In the genomic region with DNA sequence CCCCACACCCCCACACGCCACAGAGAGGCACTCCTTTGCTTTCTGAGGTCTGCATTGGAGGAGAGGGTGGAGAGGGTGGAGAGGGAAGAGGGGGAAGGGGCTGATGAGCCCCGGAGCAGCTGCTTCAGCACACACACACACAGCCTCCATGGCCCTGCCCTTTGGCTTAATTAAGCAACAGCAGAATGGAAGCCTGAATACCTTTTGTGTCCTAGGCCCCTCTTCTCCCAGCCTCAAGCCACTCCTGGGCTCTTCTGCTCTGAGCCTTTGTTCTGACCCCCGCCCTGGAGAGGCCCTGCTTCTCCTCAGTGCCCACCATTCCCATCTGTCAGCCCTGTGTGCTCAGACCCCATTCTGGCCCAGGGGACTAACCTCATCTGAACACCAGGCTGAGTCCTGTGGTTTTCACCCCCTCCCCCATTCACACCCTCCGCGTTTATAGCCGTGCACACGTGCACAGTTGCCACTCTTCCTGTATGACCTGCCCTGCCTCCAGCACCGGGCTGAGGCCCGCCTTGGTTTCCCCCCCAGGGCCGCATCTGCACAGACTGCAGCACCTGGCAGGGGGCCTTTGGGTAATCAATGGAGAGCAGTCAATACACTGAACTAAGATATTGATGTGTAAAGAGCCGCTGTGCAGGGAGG, we compare ENCODE assay signal across 10 mouse cellular contexts.
DNase-seq lines count a peak whose midpoint lies in the region; ATAC-seq lines count a peak whose summit lies in the region.
"Had no signal": no experiment of that assay in that cellular context is flagged by ENCODE, and none has a peak within 500 bp of the region (broad histone marks: within the 10 kb centered on the region; RNA-seq: fewer than 3 reads in every experiment).

No protein-coding gene starts in this region.

- H3K4me1 ChIP-seq in liver, embryonic 11.5 days (replicated peaks; ENCODE audit: control insufficient read depth, insufficient read depth, low read length): peaks cover 4% of the 10 kb centered on the region; the same call in 1 of the 2 replicates
- H3K4me1 ChIP-seq in forebrain, embryonic 15.5 days: peaks cover 76% of the 10 kb centered on the region

- H3K4me3 ChIP-seq in liver, embryonic 11.5 days (ENCODE audit: low read depth, low read length): no peak overlapping the region
- no peak overlapping the region for H3K4me3 ChIP-seq in forebrain, embryonic 15.5 days

- H3K27me3 ChIP-seq in liver, embryonic 11.5 days (replicated peaks; ENCODE audit: control insufficient read depth, insufficient read depth, low read length): 0 out of 2 replicates have a peak, but pooled peaks cover 8% of the 10 kb centered on the region
- peaks cover 15% of the 10 kb centered on the region; the same call in 1 of the 2 replicates for H3K27me3 ChIP-seq in forebrain, embryonic 15.5 days

- no peaks in the 10 kb centered on the region for H3K9me3 ChIP-seq in liver, embryonic 11.5 days (ENCODE audit: control insufficient read depth, low read length)
- H3K9me3 ChIP-seq in forebrain, embryonic 15.5 days: no peaks in the 10 kb centered on the region

- H3K27ac ChIP-seq in liver, embryonic 11.5 days (ENCODE audit: low read depth, low read length): no peak overlapping the region
- H3K27ac ChIP-seq in forebrain, embryonic 15.5 days (replicated peaks): peak overlapping the region; percentile 88

- peak; percentile 31 for ATAC-seq in liver, embryonic 11.5 days (replicated peaks; ENCODE audit: low FRiP score)
- peak; percentile 62 for ATAC-seq in forebrain, embryonic 15.5 days (replicated peaks)
- ATAC-seq: lung, postnatal 0 days had no signal

- H3K36me3 ChIP-seq in liver, embryonic 11.5 days (ENCODE audit: control insufficient read depth, insufficient read depth, low read length): no peaks in the 10 kb centered on the region
- no peaks in the 10 kb centered on the region for H3K36me3 ChIP-seq in forebrain, embryonic 15.5 days

- H3K9ac ChIP-seq in liver, embryonic 11.5 days (ENCODE audit: low read depth, low read length): no peak overlapping the region
- peak overlapping the region; percentile 14 for H3K9ac ChIP-seq in forebrain, embryonic 15.5 days (replicated peaks)

- H3K4me2 ChIP-seq in liver, embryonic 11.5 days: no peak overlapping the region
- H3K4me2 ChIP-seq in forebrain, embryonic 15.5 days (replicated peaks): 0 out of 2 replicates have a peak overlapping the region, but pooled peaks have one; percentile 15

- DNase-seq in liver, embryonic 11.5 days (ENCODE audit: low spot score): no peak
- no peak for DNase-seq in liver
- DNase-seq in mesoderm, embryonic 11.5 days (ENCODE audit: low read depth, low spot score): peak; percentile 77
- peak; percentile 49 for DNase-seq in thymus, postnatal 14 days
- no peak for DNase-seq in left cerebral cortex, adult 11 months (ENCODE audit: low spot score)
- DNase-seq in spleen, adult 12 weeks (ENCODE audit: low spot score): no peak
- DNase-seq in kidney, postnatal 10 days: no peak
- DNase-seq: heart, postnatal 14 days had no signal

- WGBS in liver, embryonic 11.5 days: 44% methylated on average over 11 of the region's 11 CpGs
- 7% methylated on average over 11 of the region's 11 CpGs for WGBS in forebrain, embryonic 15.5 days

Comparison
In these comparisons a context has a peak if more than half of its experiments do, and no peak if none do; other contexts are left out.
1. DNase-seq: peak in mesoderm, embryonic 11.5 days (single experiment) and thymus, postnatal 14 days (single experiment); none in liver, embryonic 11.5 days (single experiment), liver (single experiment), left cerebral cortex, adult 11 months (single experiment), spleen, adult 12 weeks (single experiment) and kidney, postnatal 10 days (single experiment).